Mouse (Mus musculus): ENCODE data around the gene Phf14. TPM values are rescaled to one million over a fixed set of nuclear protein-coding genes. Genes with fewer than 3 reads are reported as not detected.

Gene Phf14
- total and polyA plus RNA-seq, 3 experiments, result 25.7 to 58.7 (median 29.6) TPM

DNA sequence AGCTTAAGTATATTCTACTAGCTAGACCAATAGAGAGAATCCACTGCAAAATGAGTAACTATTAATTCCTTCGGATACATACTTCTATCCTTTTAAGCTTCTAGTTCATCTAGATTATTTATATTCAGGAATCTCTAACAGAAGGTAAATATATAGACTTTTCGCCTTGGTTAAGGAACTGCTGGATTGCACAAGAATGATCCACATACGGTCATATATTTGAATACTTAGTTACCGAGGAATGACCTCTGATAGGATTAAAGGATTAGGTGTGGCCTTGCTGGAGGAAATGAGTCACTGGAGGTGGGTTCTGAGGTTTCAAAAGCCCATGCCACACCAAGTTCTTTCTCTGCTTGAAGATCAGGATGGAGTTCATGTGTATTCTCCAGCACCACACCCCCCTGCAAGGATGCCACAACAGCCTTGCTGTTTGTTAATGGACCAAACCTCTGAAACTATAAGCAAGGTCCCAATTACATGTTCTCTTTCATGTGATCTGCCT lies 6.7 kb upstream of the Phf14 start:
- Histone ChIP-seq H3K9me3 (replicated peaks; ENCODE audit: insufficient read depth, low read length) (no peaks in the 10 kb centered on the region), H3K9ac (ENCODE audit: control insufficient read depth, low read depth, low read length, poor library complexity, severe bottlenecking) (no peak overlapping the region), H3K4me3 (ENCODE audit: control insufficient read depth in 1 of 2, insufficient read depth in 1 of 2, low read depth in 2 of 2, low read length in 2 of 2) (no peak overlapping the region), H3K4me1 (ENCODE audit: control insufficient read depth in 1 of 2, insufficient read depth in 2 of 2, low read length in 2 of 2) (peaks cover 0 to 7% of the 10 kb centered on the region in 2 experiments; a peak in 2 of 4 replicates), H3K27ac (ENCODE audit: control insufficient read depth, low read depth, low read length) (no peak overlapping the region), H3K79me2 (ENCODE audit: control insufficient read depth, insufficient read depth, low read length, poor library complexity) (peaks cover 17% of the 10 kb centered on the region), H3K27me3 (ENCODE audit: control insufficient read depth in 1 of 2, insufficient read depth in 2 of 2, low read length in 2 of 2) (no peaks in the 10 kb centered on the region), H3K36me3 (ENCODE audit: control insufficient read depth in 1 of 2, insufficient read depth in 2 of 2, low read length in 2 of 2) (peaks cover 25 to 33% of the 10 kb centered on the region in 2 experiments)
- TF ChIP-seq MYC (IDR thresholded peaks at IDR 0.05; ENCODE audit: low read depth, low read length) (no peak), GATA1 (IDR thresholded peaks at IDR 0.05; ENCODE audit: low read depth, low read length) (no peak), POLR2AphosphoS2 (IDR thresholded peaks at IDR 0.05; ENCODE audit: low read length) (no peak), SMC3 (IDR thresholded peaks at IDR 0.05; ENCODE audit: low read depth, low read length) (no peak), CTCF (IDR thresholded peaks at IDR 0.05 in 2 of 3, conservative IDR thresholded peaks at IDR 0.05 in 1 of 3; ENCODE audit: control insufficient read depth in 1 of 3, insufficient read depth in 1 of 3, low read depth in 2 of 3, low read length in 3 of 3, poor library complexity in 1 of 3, severe bottlenecking in 1 of 3) (no peak), CHD1 (IDR thresholded peaks at IDR 0.05; ENCODE audit: low read depth, low read length) (no peak), GABPA (IDR thresholded peaks at IDR 0.05; ENCODE audit: low read depth, low read length) (no peak), MXI1 (IDR thresholded peaks at IDR 0.05; ENCODE audit: low read depth, low read length) (no peak), TCF12 (IDR thresholded peaks at IDR 0.05; ENCODE audit: low read depth, low read length) (no peak), HCFC1 (IDR thresholded peaks at IDR 0.05; ENCODE audit: low read depth, low read length) (no peak), POLR2AphosphoS5 (IDR thresholded peaks at IDR 0.05; ENCODE audit: borderline replicate concordance, low read depth, low read length) (no peak), NRF1 (IDR thresholded peaks at IDR 0.05; ENCODE audit: insufficient read depth, low read depth, low read length, poor library complexity, severe bottlenecking) (no peak), ZC3H11A (IDR thresholded peaks at IDR 0.05; ENCODE audit: low read depth, low read length) (no peak), ZMIZ1 (IDR thresholded peaks at IDR 0.05; ENCODE audit: low read depth, low read length) (no peak), SIN3A (IDR thresholded peaks at IDR 0.05; ENCODE audit: low read length) (no peak)
- DNase-seq (ENCODE audit: low read depth, low spot score), result no peak

DNA sequence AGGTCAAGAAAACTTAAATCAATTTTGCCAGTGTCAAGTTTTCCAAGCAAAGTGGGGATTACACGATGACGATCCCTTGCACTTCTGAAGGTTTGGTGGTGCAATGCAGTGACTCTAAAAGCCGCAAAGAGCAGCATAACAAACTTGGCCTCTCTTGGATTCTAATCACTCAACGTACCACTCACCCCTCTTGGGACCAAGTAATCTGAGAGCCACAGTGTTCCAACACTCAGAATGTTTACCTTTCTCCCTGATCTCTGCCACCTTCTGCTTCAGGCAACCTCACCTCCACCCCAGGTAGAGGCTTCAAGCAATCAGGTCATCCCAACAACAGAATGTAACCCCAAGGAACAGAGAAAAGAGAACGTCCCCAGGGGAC lies 730 bp upstream of the Phf14 start:
- Histone ChIP-seq H3K27ac (ENCODE audit: control insufficient read depth, low read depth, low read length) (peak overlapping the region; percentile 75), H3K9ac (ENCODE audit: control insufficient read depth, low read depth, low read length, poor library complexity, severe bottlenecking) (peak overlapping the region; percentile 89)
- no peak for DNase-seq (ENCODE audit: low read depth, low spot score)

More for the DNA sequence above, 730 bp upstream of the Phf14 start:
- H3K27me3 ChIP-seq (ENCODE audit: control insufficient read depth in 1 of 2, insufficient read depth in 2 of 2, low read length in 2 of 2), result no peaks in the 10 kb centered on the region
- H3K4me3 ChIP-seq (ENCODE audit: control insufficient read depth in 1 of 2, insufficient read depth in 1 of 2, low read depth in 2 of 2, low read length in 2 of 2), result peak overlapping the region; percentile 78 to 87
- H3K36me3 ChIP-seq (ENCODE audit: control insufficient read depth in 1 of 2, insufficient read depth in 2 of 2, low read length in 2 of 2), result peaks cover 14 to 39% of the 10 kb centered on the region in 2 experiments
- peaks cover 3 to 12% of the 10 kb centered on the region in 2 experiments; a peak in 2 of 4 replicates for H3K4me1 ChIP-seq (ENCODE audit: control insufficient read depth in 1 of 2, insufficient read depth in 2 of 2, low read length in 2 of 2)
- H3K9me3 ChIP-seq (replicated peaks; ENCODE audit: insufficient read depth, low read length), result no peaks in the 10 kb centered on the region
- H3K79me2 ChIP-seq (ENCODE audit: control insufficient read depth, insufficient read depth, low read length, poor library complexity), result peaks cover 30% of the 10 kb centered on the region
- TF ChIP-seq NRF1 (IDR thresholded peaks at IDR 0.05; ENCODE audit: insufficient read depth, low read depth, low read length, poor library complexity, severe bottlenecking), result no peak
- no peak for TF ChIP-seq CHD1 (IDR thresholded peaks at IDR 0.05; ENCODE audit: low read depth, low read length)
- TF ChIP-seq SMC3 (IDR thresholded peaks at IDR 0.05; ENCODE audit: low read depth, low read length), result no peak
- no peak for TF ChIP-seq MAZ (IDR thresholded peaks at IDR 0.05; ENCODE audit: low read depth, low read length)
- no peak for TF ChIP-seq MEF2A (IDR thresholded peaks at IDR 0.05; ENCODE audit: extremely low read depth, insufficient replicate concordance, low read depth, low read length, poor library complexity, severe bottlenecking)
